Mouse (Mus musculus) heart, adult 2 months (tissue): ENCODE measurements around the gene Mlph. TPM values are rescaled to one million over a fixed set of nuclear protein-coding genes. Genes with fewer than 3 reads are reported as not detected.

Experiments used
- DNase-seq, 2 experiments: peaks; one replicate each; pipeline ENCODE4 v3.0.0; 2021
- H3K27ac ChIP-seq: fragments of 200-600 bp; 2 replicates; pipeline ENCODE4 v1.8.1; 2022
- H3K27me3 ChIP-seq: fragments of 200-500 bp; 2 replicates; pipeline ENCODE4 v1.6.1; 2012; ENCODE audit warnings: mild to moderate bottlenecking, low read length, inconsistent platforms, mixed read lengths; ENCODE audit not compliant: control insufficient read depth, insufficient read depth
- H3K36me3 ChIP-seq: fragments of 200-500 bp; 2 replicates; pipeline ENCODE4 v1.6.1; 2012; ENCODE audit warnings: low read length, inconsistent platforms; ENCODE audit not compliant: control insufficient read depth, insufficient read depth
- H3K4me1 ChIP-seq: fragments of 200-500 bp; 2 replicates; pipeline ENCODE4 v1.6.1; 2011; ENCODE audit warnings: low read length; ENCODE audit not compliant: control insufficient read depth, insufficient read depth
- H3K4me3 ChIP-seq: fragments of 200-600 bp; 2 replicates; pipeline ENCODE4 v1.8.1; 2022
- H3K79me2 ChIP-seq: fragments of 200-500 bp; replicated peaks from 2 replicates; pipeline ENCODE4 v1.6.1; 2012; ENCODE audit warnings: mild to moderate bottlenecking, inconsistent platforms, low read length, moderate library complexity, mixed read lengths; ENCODE audit not compliant: control insufficient read depth, insufficient read depth
- H3K9ac ChIP-seq: fragments of 200-500 bp; 2 replicates; pipeline ENCODE4 v1.6.1; 2012; ENCODE audit warnings: low read depth, mild to moderate bottlenecking, control low read depth, inconsistent platforms, low read length, mixed read lengths
- CTCF ChIP-seq: fragments of 200-600 bp; IDR thresholded peaks from 2 replicates; pipeline ENCODE4 v1.8.1; 2022; ENCODE audit warnings: antibody characterized with exemption, mild to moderate bottlenecking, moderate library complexity
- EP300 ChIP-seq: fragments of 200-500 bp; IDR thresholded peaks from 2 replicates; pipeline ENCODE4 v1.6.1; 2011; ENCODE audit warnings: low read depth, low read length, control low read depth; ENCODE audit not compliant: insufficient read depth
- POLR2A ChIP-seq: fragments of 200-500 bp; IDR thresholded peaks from 2 replicates; pipeline ENCODE4 v1.6.1; 2011; ENCODE audit warnings: mild to moderate bottlenecking, low read depth, low read length, control low read depth; ENCODE audit not compliant: insufficient read depth
- WGBS: fragments of 180-500 bp; shearing (Covaris S2); methylation state at CpG from one replicate; pipeline ENCODE4 v1.1.7; 2018; 5-methylcytosine and 5-hydroxymethylcytosine counted together
- intact Hi-C: fragments of 180-260 bp; cut with DNase I; formaldehyde crosslinking; loops from one replicate; pipeline ENCODE4 v1.15.1; 2025
- polyA plus RNA-seq: library from polyadenylated mRNA; depleted of rRNA; stranded (reverse); fragments of >200 nt; gene quantifications from 2 replicates; pipeline ENCODE4 v1.2.3, GENCODE M21; 2012
- total RNA-seq, 2 experiments: library from RNA; stranded (reverse); gene quantifications; 2 replicates each; pipeline ENCODE4 v1.2.3; 2021

Mlph gene
- total and polyA plus RNA-seq, 3 experiments: 0.72 to 1.1 (median 0.73) TPM

- Histone ChIP-seq H3K36me3 (no peaks in the 10 kb centered on the region), H3K4me1 (peaks cover 3% of the 10 kb centered on the region), H3K79me2 (no peaks in the 10 kb centered on the region), H3K27me3 (no peaks in the 10 kb centered on the region), H3K27ac (no peak overlapping the region), H3K9ac (no peak overlapping the region), H3K4me3 (no peak overlapping the region)
- WGBS: 42% methylated on average over 12 of the region's 12 CpGs
- DNase-seq: peak; percentile 42 to 71
- TF ChIP-seq CTCF: no peak
- no peak for TF ChIP-seq EP300
- no peak for TF ChIP-seq POLR2A
- intact Hi-C loops: loop anchor here (5.0 kb wide), 2 partner anchors 202 to 262 kb away; partner anchors contain the start of gene Ramp1
Measured at GRCm38 (mm10) chr1:90974906-90975649, 60.2 kb downstream of the Mlph start.

GRCm38 (mm10) chr1:90975960-90976359, 61.1 kb downstream of the Mlph start:
- H3K4me1 ChIP-seq: peaks cover 4% of the 10 kb centered on the region
- no peak overlapping the region for H3K4me3 ChIP-seq
- H3K79me2 ChIP-seq: no peaks in the 10 kb centered on the region
- no peak for TF ChIP-seq POLR2A
- no peak for TF ChIP-seq EP300
- no peak for TF ChIP-seq CTCF
- no peak overlapping the region for H3K27ac ChIP-seq
- DNase-seq: no peak
- no peak overlapping the region for H3K9ac ChIP-seq
- no peaks in the 10 kb centered on the region for H3K27me3 ChIP-seq
- 94% methylated on average over 4 of the region's 4 CpGs for WGBS
- intact Hi-C loops: no loop called here
- peaks cover 2% of the 10 kb centered on the region; the same call in 1 of the 2 replicates for H3K36me3 ChIP-seq

DNA sequence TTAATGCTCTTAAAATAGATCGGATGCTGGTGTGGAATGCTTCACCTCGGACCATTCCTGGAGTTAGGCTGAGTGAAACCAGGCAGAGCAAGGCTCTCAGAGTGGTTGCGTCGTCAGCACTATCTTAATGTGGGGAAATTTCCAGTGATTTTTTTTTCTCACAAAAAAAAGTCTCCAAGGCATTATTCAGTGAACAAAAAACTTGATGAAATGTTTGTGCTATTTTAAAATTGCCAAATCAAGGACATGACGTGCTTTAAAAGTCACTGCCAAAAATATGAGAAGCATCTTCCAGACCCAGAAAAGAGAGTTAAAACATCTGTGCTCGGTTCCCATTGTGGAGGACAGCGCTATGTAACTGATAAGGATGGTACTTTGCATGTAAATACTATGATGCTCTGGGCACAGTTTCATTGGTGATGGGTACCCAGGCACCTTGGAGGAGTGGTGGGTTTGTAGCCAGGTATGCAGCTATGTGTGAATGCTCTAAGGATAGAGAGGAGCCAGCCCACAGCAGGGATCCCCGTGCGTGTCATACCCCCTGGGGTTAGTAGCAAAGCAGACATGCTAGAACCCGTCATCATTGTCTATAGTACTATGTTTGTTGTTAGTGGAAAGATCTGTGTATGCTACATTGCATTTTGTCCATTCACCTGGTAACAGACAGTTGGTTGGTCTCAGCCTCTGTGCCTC, 65.9 kb downstream of the Mlph start:
- peaks cover 5% of the 10 kb centered on the region for H3K4me1 ChIP-seq
- H3K27ac ChIP-seq: peak overlapping the region; percentile 62
- no peaks in the 10 kb centered on the region for H3K79me2 ChIP-seq
- no peak overlapping the region for H3K9ac ChIP-seq
- intact Hi-C loops: loop anchor here (2.0 kb wide), 1 partner anchor 36 kb away; no protein-coding TSS in a partner anchor
- peak; percentile 23 to 25 for DNase-seq
- WGBS: 26% methylated on average over 10 of the region's 10 CpGs
- TF ChIP-seq CTCF (no peak), POLR2A (no peak), EP300 (no peak)
- no peaks in the 10 kb centered on the region for H3K27me3 ChIP-seq
- peaks cover 2% of the 10 kb centered on the region; the same call in 1 of the 2 replicates for H3K36me3 ChIP-seq
- H3K4me3 ChIP-seq: no peak overlapping the region

DNA sequence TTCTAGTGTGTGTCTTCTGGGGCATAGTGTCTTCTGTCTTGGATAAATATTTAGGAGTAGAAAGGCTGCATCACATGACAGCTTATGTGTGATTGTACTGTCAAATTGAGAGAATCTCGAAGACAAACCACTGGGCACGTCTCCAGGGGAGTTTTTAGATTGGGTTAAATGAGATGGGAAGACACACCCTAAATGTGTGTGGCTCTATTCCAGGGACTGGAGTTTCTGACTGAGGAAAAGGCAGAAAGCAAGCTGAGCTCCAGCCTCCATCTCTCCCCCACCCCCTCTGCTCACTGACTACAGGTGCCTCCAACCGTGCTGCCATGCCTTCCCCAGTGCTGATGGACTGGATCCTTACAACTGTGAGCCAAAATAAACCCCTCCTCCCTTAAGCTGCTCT, 66.5 kb downstream of the Mlph start:
- no peak overlapping the region for H3K9ac ChIP-seq
- peaks cover 2% of the 10 kb centered on the region; the same call in 1 of the 2 replicates for H3K36me3 ChIP-seq
- intact Hi-C loops: loop anchor here (2.0 kb wide), 1 partner anchor 35 kb away; no protein-coding TSS in a partner anchor
- TF ChIP-seq CTCF: no peak
- TF ChIP-seq POLR2A: no peak
- no peak for TF ChIP-seq EP300
- no peak overlapping the region for H3K4me3 ChIP-seq
- 49% methylated on average over 3 of the region's 3 CpGs for WGBS
- peak in 1 of 2 experiments; percentile 15 for DNase-seq
- no peaks in the 10 kb centered on the region for H3K27me3 ChIP-seq
- no peaks in the 10 kb centered on the region for H3K79me2 ChIP-seq
- H3K27ac ChIP-seq: peak overlapping the region; percentile 62
- H3K4me1 ChIP-seq: peaks cover 5% of the 10 kb centered on the region

- Histone ChIP-seq H3K27me3 (no peaks in the 10 kb centered on the region), H3K4me3 (no peak overlapping the region), H3K9ac (no peak overlapping the region), H3K36me3 (peaks cover 2% of the 10 kb centered on the region; the same call in 1 of the 2 replicates), H3K79me2 (no peaks in the 10 kb centered on the region), H3K4me1 (peaks cover 10% of the 10 kb centered on the region), H3K27ac (no peak overlapping the region)
- WGBS: 96% methylated on average over 1 of the region's 1 CpGs
- no peak for TF ChIP-seq EP300
- no peak for TF ChIP-seq POLR2A
- TF ChIP-seq CTCF: no peak
- no peak for DNase-seq
- intact Hi-C loops: loop anchor here (5.0 kb wide), 1 partner anchor 36 kb away; no protein-coding TSS in a partner anchor
Measured at GRCm38 (mm10) chr1:90995916-90996315, 81.0 kb downstream of the Mlph start.
